Mouse (Mus musculus) stomach, postnatal 0 days (tissue): Measurements from ENCODE around the gene Sez6. TPM values are rescaled to one million over a fixed set of nuclear protein-coding genes. Genes with fewer than 3 reads are reported as not detected.

Experiments
- ATAC-seq: fragments of 200-750 bp; cut with Nextera tagmentation; 2 replicates; pipeline ENCODE4 v1.8.0; 2017; ENCODE audit not compliant: low FRiP score, low TSS enrichment
- DNase-seq: peaks from one replicate; pipeline ENCODE4 v3.0.0-alpha.2; 2016; ENCODE audit warnings: low spot score
- H3K27ac ChIP-seq: fragments of 300-500 bp; sonication (generic); replicated peaks from 2 replicates; pipeline ENCODE4 v1.5.1; 2014; ENCODE audit warnings: mild to moderate bottlenecking, control low read depth
- H3K27me3 ChIP-seq: fragments of 300-500 bp; sonication (generic); 2 replicates; pipeline ENCODE4 v1.6.1; 2014; ENCODE audit warnings: low read length; ENCODE audit not compliant: control insufficient read depth, insufficient read depth
- H3K36me3 ChIP-seq: fragments of 300-500 bp; sonication (generic); 2 replicates; pipeline ENCODE4 v1.6.1; 2014; ENCODE audit warnings: low read length, mixed read lengths; ENCODE audit not compliant: control insufficient read depth, insufficient read depth
- H3K4me1 ChIP-seq: fragments of 300-500 bp; sonication (generic); replicated peaks from 2 replicates; pipeline ENCODE4 v1.6.1; 2014; ENCODE audit warnings: antibody characterized with exemption; ENCODE audit not compliant: control insufficient read depth, insufficient read depth
- H3K4me2 ChIP-seq: fragments of 300-500 bp; sonication (generic); replicated peaks from 2 replicates; pipeline ENCODE4 v1.6.1; 2014; ENCODE audit warnings: low read depth, mild to moderate bottlenecking, control low read depth, moderate library complexity
- H3K4me3 ChIP-seq: fragments of 300-500 bp; sonication (generic); 2 replicates; pipeline ENCODE4 v1.5.1; 2014; ENCODE audit warnings: low read depth, low read length, control low read depth
- H3K9ac ChIP-seq: fragments of 300-500 bp; sonication (generic); 2 replicates; pipeline ENCODE4 v1.6.1; 2014; ENCODE audit warnings: mild to moderate bottlenecking, low read length, control low read depth, mixed read lengths
- H3K9me3 ChIP-seq: fragments of 300-500 bp; sonication (generic); 2 replicates; pipeline ENCODE4 v1.6.1; 2016; ENCODE audit warnings: low read length; ENCODE audit not compliant: control insufficient read depth
- CTCF ChIP-seq: IDR thresholded peaks from 2 replicates; pipeline ENCODE4 v1.5.1; 2016; ENCODE audit warnings: antibody characterized with exemption, low read depth, mild to moderate bottlenecking, moderate library complexity
- EP300 ChIP-seq: optimal IDR thresholded peaks from 2 replicates; pipeline ENCODE3; 2016; ENCODE audit warnings: antibody characterized with exemption
- WGBS: fragments of 180-500 bp; shearing (Covaris S2); extraction: QIAGEN DNeasy Blood & Tissue Kit; methylation state at CpG from one replicate; pipeline ENCODE4 v1.1.7; 2014; 5-methylcytosine and 5-hydroxymethylcytosine counted together
- polyA plus RNA-seq: library from polyadenylated mRNA; unstranded; fragments of >200 nt; fragmentation: Nextera tagmentation; extraction: Ambion mirVana; gene quantifications from 2 replicates; pipeline ENCODE4 v1.2.1, GENCODE M21; 2015

Sez6 gene
- polyA plus RNA-seq, 1 experiment from 2014 or later = 1.2 TPM

DNA sequence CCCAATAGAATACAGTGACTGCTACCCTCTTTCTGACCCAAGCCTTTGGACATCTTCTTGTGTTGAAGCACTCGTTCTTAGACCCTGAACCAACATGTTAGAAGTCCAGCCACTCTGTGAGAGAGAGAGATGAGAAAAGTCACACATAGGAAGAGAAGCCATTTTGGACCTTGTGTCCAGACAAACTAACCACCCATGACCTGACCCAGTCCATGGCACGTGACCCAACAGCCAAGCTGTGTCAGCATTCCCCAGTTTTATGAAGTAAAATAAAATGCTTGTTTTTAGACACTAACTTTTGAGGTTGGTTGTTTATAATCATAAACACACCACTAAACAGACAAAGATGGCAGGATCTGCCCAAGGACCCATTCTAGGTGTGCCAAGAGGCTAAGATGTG, 35.6 kb upstream of the Sez6 start:
- Histone ChIP-seq H3K27me3 (no peaks in the 10 kb centered on the region), H3K27ac (no peak overlapping the region), H3K4me3 (no peak overlapping the region), H3K4me2 (no peak overlapping the region), H3K4me1 (peaks cover 4% of the 10 kb centered on the region), H3K9me3 (no peaks in the 10 kb centered on the region), H3K36me3 (no peaks in the 10 kb centered on the region), H3K9ac (no peak overlapping the region)
- 93% methylated on average over 2 of the region's 2 CpGs for WGBS
- TF ChIP-seq CTCF (no peak), EP300 (no peak)
- ATAC-seq (no peak), DNase-seq (no peak)

- Histone ChIP-seq H3K4me2 (no peak overlapping the region), H3K4me1 (peaks cover 4% of the 10 kb centered on the region), H3K27me3 (no peaks in the 10 kb centered on the region), H3K9me3 (no peaks in the 10 kb centered on the region), H3K36me3 (no peaks in the 10 kb centered on the region), H3K4me3 (no peak overlapping the region), H3K27ac (no peak overlapping the region), H3K9ac (no peak overlapping the region)
- no peak for TF ChIP-seq EP300
- TF ChIP-seq CTCF = no peak
- no peak for DNase-seq
- 74% methylated on average over 9 of the region's 9 CpGs for WGBS
- ATAC-seq = no peak
Measured at GRCm38 (mm10) chr11:77896011-77896410, 34.6 kb upstream of the Sez6 start.

GRCm38 (mm10) chr11:77896480-77896819, 34.1 kb upstream of the Sez6 start:
- Histone ChIP-seq H3K27ac (no peak overlapping the region), H3K4me1 (peaks cover 4% of the 10 kb centered on the region), H3K36me3 (no peaks in the 10 kb centered on the region), H3K27me3 (no peaks in the 10 kb centered on the region), H3K4me3 (no peak overlapping the region), H3K9me3 (no peaks in the 10 kb centered on the region), H3K9ac (no peak overlapping the region), H3K4me2 (peak overlapping the region; percentile 15; the same call in 1 of the 2 replicates)
- no peak for TF ChIP-seq CTCF
- no peak for TF ChIP-seq EP300
- DNase-seq = no peak
- no peak for ATAC-seq
- WGBS = 43% methylated on average over 6 of the region's 6 CpGs

DNA sequence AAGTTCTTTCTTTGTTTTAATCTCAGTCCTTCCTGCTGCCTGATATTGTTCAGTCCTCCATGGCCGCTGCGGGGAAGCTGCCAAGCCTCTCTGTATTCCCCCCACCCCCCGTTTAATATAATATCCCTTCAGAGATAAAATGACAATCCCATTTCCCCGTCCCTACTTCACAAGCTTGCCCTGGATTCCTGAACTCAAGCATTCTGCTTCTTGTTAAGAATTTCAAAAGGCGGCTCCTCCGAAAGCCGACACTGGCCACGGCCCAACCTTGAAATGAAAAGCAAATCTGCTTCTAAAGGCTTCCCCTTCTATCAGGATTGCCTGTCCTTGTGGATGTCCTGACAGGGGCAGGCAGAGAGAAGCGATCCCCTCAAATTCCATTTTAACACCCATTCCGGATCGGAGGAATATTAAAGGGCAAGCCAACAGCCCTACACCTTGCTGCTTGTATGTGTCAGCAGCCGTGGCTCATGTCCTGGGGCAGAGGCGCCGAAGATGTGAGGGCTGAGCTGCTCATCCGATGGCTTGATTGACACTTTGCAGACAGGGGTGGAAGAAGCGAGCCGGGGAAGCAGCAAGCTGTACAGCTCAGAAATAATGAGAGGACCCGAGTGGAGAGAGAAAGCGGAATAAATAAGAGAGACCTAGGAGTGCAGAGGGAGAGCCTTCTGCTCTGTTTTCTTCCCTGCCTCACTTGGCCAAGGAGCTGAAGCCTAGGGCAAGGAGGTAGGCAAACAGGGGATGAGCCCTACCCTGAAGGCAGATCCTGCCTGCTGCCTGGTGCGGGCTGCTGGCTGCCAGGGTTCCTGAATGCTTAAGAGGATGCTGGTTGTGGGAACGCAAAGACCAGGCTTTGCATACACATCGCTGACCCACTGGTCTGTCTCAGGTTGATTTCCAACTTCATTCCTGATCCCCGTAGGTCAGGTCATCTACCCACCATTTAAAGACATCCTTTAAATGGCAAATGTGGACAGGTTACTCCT, 33.5 kb upstream of the Sez6 start:
- 28% methylated on average over 23 of the region's 23 CpGs for WGBS
- TF ChIP-seq CTCF (no peak), EP300 (no peak)
- DNase-seq = no peak
- H3K4me3 ChIP-seq = no peak overlapping the region
- no peaks in the 10 kb centered on the region for H3K36me3 ChIP-seq
- H3K9me3 ChIP-seq = no peaks in the 10 kb centered on the region
- H3K4me1 ChIP-seq = peaks cover 4% of the 10 kb centered on the region
- H3K9ac ChIP-seq = no peak overlapping the region
- ATAC-seq = no peak
- H3K27ac ChIP-seq = no peak overlapping the region
- H3K4me2 ChIP-seq = peak overlapping the region; percentile 15; the same call in 1 of the 2 replicates
- H3K27me3 ChIP-seq = no peaks in the 10 kb centered on the region

- DNase-seq (no peak), ATAC-seq (no peak)
- Histone ChIP-seq H3K4me3 (no peak overlapping the region), H3K9me3 (no peaks in the 10 kb centered on the region), H3K4me1 (no peaks in the 10 kb centered on the region; the same call in 1 of the 2 replicates), H3K27me3 (no peaks in the 10 kb centered on the region), H3K9ac (no peak overlapping the region), H3K36me3 (no peaks in the 10 kb centered on the region), H3K27ac (no peak overlapping the region), H3K4me2 (no peak overlapping the region)
- no peak for TF ChIP-seq CTCF
- 83% methylated on average over 3 of the region's 3 CpGs for WGBS
Measured at GRCm38 (mm10) chr11:77900187-77900586, 30.4 kb upstream of the Sez6 start.

- Histone ChIP-seq H3K27ac (no peak overlapping the region), H3K36me3 (no peaks in the 10 kb centered on the region), H3K9ac (no peak overlapping the region), H3K4me1 (no peaks in the 10 kb centered on the region; the same call in 1 of the 2 replicates), H3K4me3 (no peak overlapping the region), H3K27me3 (no peaks in the 10 kb centered on the region), H3K9me3 (no peaks in the 10 kb centered on the region), H3K4me2 (no peak overlapping the region)
- DNase-seq (no peak), ATAC-seq (no peak)
- TF ChIP-seq CTCF (no peak), EP300 (no peak)
- 66% methylated on average over 4 of the region's 4 CpGs for whole genome bisulfite sequencing
Measured at GRCm38 (mm10) chr11:77900696-77901095, 29.9 kb upstream of the Sez6 start.
